Mouse (Mus musculus) erythroblast, embryonic 14.5 days (primary cell): ENCODE data around the gene Anxa6. TPM values are rescaled to one million over a fixed set of nuclear protein-coding genes. Genes with fewer than 3 reads are reported as not detected.
"Not testable (repeated sequence)": the region's sequence is repeated elsewhere in the genome, so short reads cannot be mapped to it uniquely, and the experiment has no call there.

Experiments
- H3K27me3 ChIP-seq: 2 replicates; pipeline ENCODE4 v1.6.1; 2012; ENCODE audit warnings: inconsistent platforms; ENCODE audit not compliant: control insufficient read depth
- H3K36me3 ChIP-seq: 2 replicates; pipeline ENCODE4 v1.6.1; 2012; ENCODE audit warnings: mild to moderate bottlenecking, inconsistent platforms; ENCODE audit not compliant: control insufficient read depth
- H3K4me1 ChIP-seq: 2 replicates; pipeline ENCODE4 v1.6.1; 2012; ENCODE audit warnings: inconsistent platforms; ENCODE audit not compliant: control insufficient read depth
- H3K4me3 ChIP-seq: replicated peaks from 2 replicates; pipeline ENCODE3; 2012; ENCODE audit warnings: moderate library complexity, mild to moderate bottlenecking, inconsistent platforms
- H3K9me3 ChIP-seq: 2 replicates; pipeline ENCODE4 v1.6.1; 2012; ENCODE audit warnings: low read length, inconsistent platforms, mixed read lengths; ENCODE audit not compliant: control insufficient read depth
- GATA1 ChIP-seq: IDR thresholded peaks from 2 replicates; pipeline ENCODE4 v1.6.1; 2012; ENCODE audit warnings: low read length, inconsistent platforms, mixed read lengths
- TAL1 ChIP-seq: IDR thresholded peaks from 3 replicates; pipeline ENCODE4 v1.6.1; 2012; ENCODE audit warnings: low read length, inconsistent platforms, mixed read lengths
- polyA plus RNA-seq: library from polyadenylated mRNA; stranded (reverse); fragments of >175 nt; gene quantifications from 2 replicates; pipeline ENCODE4 v1.2.3, GENCODE M21; 2012

The Anxa6 gene
- polyA plus RNA-seq, 1 experiment: 0.23 TPM

DNA sequence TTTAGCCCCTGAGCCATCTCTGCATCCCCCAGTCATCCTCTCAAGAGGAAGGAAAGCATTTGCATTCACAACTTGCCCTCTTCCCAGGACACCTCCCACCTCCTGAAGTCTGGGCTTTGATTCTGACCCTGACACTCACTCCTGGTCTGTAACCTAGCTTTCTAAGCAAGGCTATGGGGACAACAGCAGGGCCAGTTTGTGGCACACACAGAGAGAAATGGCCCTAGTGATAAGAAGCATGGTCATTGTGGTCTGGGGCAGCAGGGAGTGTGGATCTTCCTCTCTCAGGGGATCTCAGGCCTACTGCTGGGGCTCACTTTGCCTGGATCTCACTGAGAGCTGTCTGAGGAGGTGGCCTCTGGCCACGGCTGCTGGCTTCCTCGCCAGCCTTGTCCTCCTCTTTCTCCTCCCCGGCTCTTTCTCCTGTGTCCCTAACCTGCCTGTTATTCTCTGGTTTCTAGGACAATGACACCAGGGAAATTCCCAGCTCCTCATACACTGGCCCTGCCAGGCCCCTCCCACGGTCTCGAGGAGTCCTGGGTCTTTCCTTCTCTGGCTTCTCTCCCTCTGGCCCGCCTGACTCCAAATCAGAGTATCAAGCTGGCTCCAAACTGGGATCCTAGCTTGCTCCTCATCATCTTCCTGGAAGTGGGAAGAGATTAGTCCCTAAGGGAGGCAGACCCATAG is 71.9 kb downstream of the Anxa6 start:
- Histone ChIP-seq H3K4me1 (peaks cover 44% of the 10 kb centered on the region), H3K4me3 (no peak overlapping the region), H3K36me3 (no peaks in the 10 kb centered on the region), H3K27me3 (no peaks in the 10 kb centered on the region), H3K9me3 (no peaks in the 10 kb centered on the region)
- no peak for TF ChIP-seq GATA1
- no peak for TF ChIP-seq TAL1

DNA sequence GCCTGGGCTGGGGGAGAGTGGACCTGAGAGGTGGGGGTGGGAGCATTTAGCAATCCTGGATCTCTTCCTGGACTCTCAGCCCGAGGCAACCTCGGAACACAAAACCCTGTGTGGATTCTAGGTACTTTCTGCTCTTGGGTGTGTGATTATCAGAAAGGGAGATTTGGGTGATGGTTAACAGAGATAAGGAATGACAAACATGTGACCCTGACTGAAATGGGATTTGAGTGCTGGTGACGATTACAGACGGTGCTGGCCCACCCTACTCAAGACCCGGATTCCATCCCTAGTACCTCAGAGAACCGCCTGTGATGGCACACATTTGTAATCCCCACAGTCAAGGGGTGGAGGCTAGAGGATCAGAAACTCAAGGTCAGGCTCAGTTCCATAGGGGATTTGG is 73.0 kb downstream of the Anxa6 start:
- Histone ChIP-seq H3K27me3 (no peaks in the 10 kb centered on the region), H3K36me3 (no peaks in the 10 kb centered on the region), H3K4me1 (peaks cover 50% of the 10 kb centered on the region), H3K9me3 (no peaks in the 10 kb centered on the region), H3K4me3 (no peak overlapping the region)
- TF ChIP-seq GATA1: no peak
- no peak for TF ChIP-seq TAL1

DNA sequence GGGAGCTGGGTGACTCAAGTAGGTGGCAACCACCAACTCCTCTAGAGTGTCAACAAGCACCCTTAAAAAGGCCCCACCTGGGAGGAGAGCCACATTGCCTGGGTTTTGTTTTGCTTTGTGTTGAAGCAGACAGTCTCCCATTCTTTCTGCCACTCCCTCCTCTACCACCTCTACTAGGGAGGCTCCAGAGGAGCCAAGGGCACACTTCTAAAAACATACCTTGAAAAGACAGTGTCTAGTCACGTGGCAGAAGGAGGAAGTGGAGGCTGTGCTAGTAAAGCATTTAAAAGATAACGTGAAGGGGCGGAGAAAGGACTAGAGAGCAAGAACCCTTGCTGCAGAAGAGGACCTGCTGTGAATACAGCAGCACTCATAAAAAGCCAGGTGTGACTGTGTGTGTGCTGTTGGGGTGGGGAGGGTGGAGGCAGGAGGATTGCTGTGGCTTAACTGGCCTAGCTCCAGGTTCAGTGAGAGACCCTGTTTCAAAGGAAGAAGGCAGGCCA is 74.6 kb downstream of the Anxa6 start:
- H3K4me3 ChIP-seq: peak overlapping the region; percentile 25

DNA sequence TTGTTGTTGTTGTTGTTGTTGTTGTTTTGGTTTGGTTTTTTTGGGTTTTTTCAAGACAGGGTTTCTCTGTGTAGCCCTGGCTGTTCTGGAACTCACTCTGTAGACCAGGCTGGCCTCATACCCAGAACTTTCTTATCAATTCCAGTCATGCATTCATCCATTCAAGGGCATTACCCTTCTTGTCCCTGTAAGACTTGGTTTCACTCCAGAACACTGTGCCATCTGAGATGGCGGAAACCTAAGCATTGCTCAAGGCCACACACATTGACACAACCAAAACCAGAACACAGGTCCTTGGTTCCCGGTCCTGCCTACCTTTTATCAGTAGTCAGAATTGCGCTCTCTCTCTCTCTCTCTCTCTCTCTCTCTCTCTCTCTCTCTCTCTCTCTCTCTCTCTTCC is 75.5 kb downstream of the Anxa6 start:
- not testable (repeated sequence) for H3K4me3 ChIP-seq, H3K27me3 ChIP-seq, H3K36me3 ChIP-seq, H3K9me3 ChIP-seq
- H3K4me1 ChIP-seq: peaks cover 62% of the 10 kb centered on the region

More for the DNA sequence above, 74.6 kb downstream of the Anxa6 start:
- Histone ChIP-seq H3K9me3 (no peaks in the 10 kb centered on the region), H3K4me1 (peaks cover 63% of the 10 kb centered on the region), H3K27me3 (no peaks in the 10 kb centered on the region), H3K36me3 (no peaks in the 10 kb centered on the region)
- TF ChIP-seq GATA1 (no peak), TAL1 (no peak)

DNA sequence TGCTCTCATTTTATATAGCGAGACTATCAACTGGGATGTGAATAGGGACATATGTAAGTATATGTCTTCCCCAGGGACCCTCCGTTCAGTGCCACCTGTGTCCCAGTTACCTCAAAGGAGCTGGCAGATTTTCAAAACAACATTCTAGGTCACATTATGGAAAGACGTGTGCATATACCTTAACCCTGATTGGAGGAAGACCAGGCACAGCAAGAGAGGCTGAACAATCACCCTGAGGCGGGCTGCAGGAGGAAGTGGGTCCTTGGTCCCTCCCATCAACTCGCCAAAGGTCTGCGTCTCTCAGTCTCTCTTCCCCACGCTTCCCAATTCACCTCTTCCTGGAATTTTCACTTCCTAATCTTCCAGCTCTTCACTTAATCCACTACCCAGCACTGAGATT is 76.3 kb downstream of the Anxa6 start:
- no peaks in the 10 kb centered on the region for H3K9me3 ChIP-seq
- no peaks in the 10 kb centered on the region for H3K36me3 ChIP-seq
- no peak for TF ChIP-seq GATA1
- TF ChIP-seq TAL1: no peak
- H3K4me1 ChIP-seq: peaks cover 66% of the 10 kb centered on the region
- no peak overlapping the region for H3K4me3 ChIP-seq
- no peaks in the 10 kb centered on the region for H3K27me3 ChIP-seq

DNA sequence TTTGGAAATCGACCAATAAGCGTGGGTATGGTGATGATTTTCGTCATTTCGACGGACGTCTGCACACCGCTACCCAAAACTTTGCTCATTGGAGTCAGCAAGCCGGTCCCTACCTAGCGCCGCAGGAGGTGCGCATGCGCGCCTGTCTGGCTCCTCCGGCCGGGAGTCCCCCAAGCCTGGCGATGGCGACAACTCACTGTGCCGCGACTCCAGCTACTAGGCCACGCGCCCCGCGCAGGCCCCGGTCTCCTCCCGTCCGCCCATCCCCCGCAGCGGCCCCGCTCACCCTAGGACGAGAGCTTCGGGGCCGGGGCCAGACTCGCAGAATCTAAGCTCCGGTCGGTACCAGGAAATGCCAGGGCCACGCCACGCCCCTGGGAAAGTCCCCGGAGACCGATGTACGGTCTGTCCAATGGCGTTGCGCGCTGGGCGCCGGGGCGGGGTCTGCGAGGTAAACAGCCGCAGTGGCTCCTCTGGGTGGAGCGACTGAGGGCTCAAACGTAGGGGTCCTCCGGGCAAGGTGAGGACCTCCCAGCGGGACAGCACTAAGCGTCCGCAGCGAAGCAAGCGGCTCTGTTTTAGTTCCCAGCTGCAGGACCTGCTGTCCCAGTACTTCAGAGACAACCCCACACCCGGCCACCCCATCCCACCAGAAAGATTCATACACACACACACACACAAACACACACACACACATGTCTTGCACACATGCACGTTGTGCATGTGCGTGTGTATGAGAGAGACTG is 77.3 kb downstream of the Anxa6 start:
- H3K36me3 ChIP-seq: no peaks in the 10 kb centered on the region
- no peaks in the 10 kb centered on the region for H3K9me3 ChIP-seq
- H3K4me1 ChIP-seq: peaks cover 63% of the 10 kb centered on the region
- H3K4me3 ChIP-seq: peak overlapping the region; percentile 88
- TF ChIP-seq GATA1: no peak
- no peak for TF ChIP-seq TAL1
- H3K27me3 ChIP-seq: no peaks in the 10 kb centered on the region

DNA sequence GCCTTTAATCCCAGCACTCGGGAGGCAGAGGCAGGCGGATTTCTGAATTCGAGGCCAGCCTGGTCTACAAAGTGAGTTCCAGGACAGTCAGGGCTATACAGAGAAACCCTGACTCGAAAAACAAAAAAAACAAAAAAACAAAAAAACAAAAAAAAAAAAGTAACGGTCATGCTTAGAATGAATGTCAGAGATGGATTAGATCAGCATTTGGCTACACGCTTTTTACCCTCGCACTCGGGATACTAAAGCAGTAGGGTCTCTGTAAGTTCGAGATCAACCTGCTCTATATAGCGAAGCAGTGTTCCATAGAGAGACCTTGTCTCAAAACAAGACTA is 77.9 kb downstream of the Anxa6 start:
- not testable (repeated sequence) for H3K36me3 ChIP-seq, H3K27me3 ChIP-seq, H3K9me3 ChIP-seq
- Histone ChIP-seq H3K4me1 (peaks cover 63% of the 10 kb centered on the region), H3K4me3 (peak overlapping the region; percentile 88)

DNA sequence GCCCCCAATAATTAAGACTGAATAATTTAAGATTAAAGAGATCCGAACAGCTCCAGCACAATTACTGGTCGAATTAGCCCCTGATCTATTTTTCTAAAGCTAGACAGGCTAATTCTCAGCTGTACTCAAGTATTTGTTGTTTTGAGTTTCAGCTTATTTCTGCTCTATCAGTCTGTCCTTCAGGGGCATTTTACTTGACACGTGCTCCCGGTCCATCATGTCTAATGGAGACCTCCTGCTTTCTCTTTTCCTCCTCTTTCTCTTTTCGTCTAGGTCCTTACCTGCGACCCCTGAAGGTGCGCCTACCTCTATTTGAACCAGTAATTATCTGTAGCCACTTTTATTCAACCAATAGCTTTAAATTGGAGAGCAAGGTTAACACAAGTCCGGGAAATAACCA is 78.5 kb downstream of the Anxa6 start:
- H3K36me3 ChIP-seq: no peaks in the 10 kb centered on the region
- H3K4me3 ChIP-seq: peak overlapping the region; percentile 88
- no peaks in the 10 kb centered on the region for H3K9me3 ChIP-seq
- no peak for TF ChIP-seq GATA1
- no peak for TF ChIP-seq TAL1
- peaks cover 59% of the 10 kb centered on the region for H3K4me1 ChIP-seq
- H3K27me3 ChIP-seq: no peaks in the 10 kb centered on the region

DNA sequence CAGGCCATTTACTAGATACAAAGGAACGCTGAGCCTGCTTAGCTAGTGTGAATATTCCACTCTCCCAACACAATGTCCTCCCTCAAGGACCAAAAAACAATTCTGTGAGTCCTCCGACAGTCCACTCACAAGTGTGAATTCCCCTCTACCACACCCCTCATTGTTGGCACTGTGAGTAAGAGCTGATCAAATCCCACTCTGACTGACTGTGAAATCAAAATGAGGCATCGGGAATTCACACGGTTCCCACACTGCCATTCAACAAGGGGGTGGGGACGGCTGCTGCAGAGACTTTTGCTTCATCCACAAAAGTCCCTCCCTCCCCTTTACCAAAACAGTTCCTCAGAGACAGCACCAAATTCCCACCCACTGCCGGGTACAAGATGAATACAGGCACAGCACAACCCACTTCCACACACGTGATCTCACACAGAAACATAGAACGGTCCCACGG is 79.2 kb downstream of the Anxa6 start:
- TF ChIP-seq TAL1 (no peak), GATA1 (no peak)
- Histone ChIP-seq H3K4me3 (no peak overlapping the region), H3K27me3 (no peaks in the 10 kb centered on the region), H3K9me3 (no peaks in the 10 kb centered on the region), H3K36me3 (no peaks in the 10 kb centered on the region), H3K4me1 (peaks cover 55% of the 10 kb centered on the region)

DNA sequence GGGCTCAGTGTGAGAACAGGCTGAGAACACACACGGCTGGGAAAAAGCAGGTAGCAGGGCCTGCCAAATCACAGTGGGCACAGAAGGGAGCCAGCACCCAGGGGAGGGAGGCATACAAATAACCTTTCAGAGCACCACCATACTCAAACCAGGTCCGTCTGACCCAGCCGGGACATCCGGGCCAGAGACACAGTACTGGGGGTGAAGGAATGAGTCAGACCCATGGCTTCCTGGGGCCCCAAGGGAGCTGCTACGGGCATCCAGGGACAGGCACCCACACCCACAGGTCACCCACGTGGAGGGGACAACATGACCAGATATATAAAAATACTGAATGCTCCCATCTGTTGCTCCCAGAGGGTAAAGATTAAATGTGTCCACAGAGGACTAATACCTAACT is 80.6 kb downstream of the Anxa6 start:
- Histone ChIP-seq H3K27me3 (no peaks in the 10 kb centered on the region), H3K4me1 (peaks cover 42% of the 10 kb centered on the region), H3K9me3 (no peaks in the 10 kb centered on the region), H3K36me3 (no peaks in the 10 kb centered on the region), H3K4me3 (no peak overlapping the region)
- TF ChIP-seq TAL1: no peak
- no peak for TF ChIP-seq GATA1
